Mouse (Mus musculus) small intestine, adult 2 months (tissue): ENCODE measurements at regions not wholly inside any gene's neighbourhood (a gene's known extent, or its start where the extent isn't known, plus 50 kb on each side); places are given as distances from the start of the nearest gene placed in this dataset.

Experiments
- CTCF ChIP-seq: fragments of 200-500 bp; IDR thresholded peaks from 2 replicates; pipeline ENCODE4 v1.5.1; 2012; ENCODE audit warnings: low read depth, mild to moderate bottlenecking, control low read depth, inconsistent platforms, low read length, moderate library complexity, mixed read lengths; ENCODE audit not compliant: insufficient replicate concordance, insufficient read length; ENCODE audit errors: extremely low read depth
- POLR2A ChIP-seq: fragments of 200-500 bp; IDR thresholded peaks from 2 replicates; pipeline ENCODE4 v1.6.1; 2012; ENCODE audit warnings: low read depth, mild to moderate bottlenecking, control low read depth, inconsistent platforms, low read length, moderate library complexity

GRCm38 (mm10) chr14:80374290-80374689 is 390.4 kb downstream of the Olfm4 start:
- TF ChIP-seq CTCF (no peak), POLR2A (no peak)
